Mouse (Mus musculus) mouse trophoblast stem cell (cell line): ENCODE measurements at regions not wholly inside any gene's neighbourhood (a gene's known extent, or its start where the extent isn't known, plus 50 kb on each side); places are given as distances from the start of the nearest gene placed in this dataset.
"Not testable (repeated sequence)": the region's sequence is repeated elsewhere in the genome, so short reads cannot be mapped to it uniquely, and the experiment has no call there.

Experiments
- in situ Hi-C, 2 experiments: fragments of 300-500 bp; cut with MseI, MboI; formaldehyde crosslinking; loops; 2 replicates in 1 of 2; 3 replicates in 1 of 2; pipeline ENCODE4 v1.15.1; 2025

- in situ Hi-C loops, result no loop called here
Measured at GRCm38 (mm10) chrX:115030381-115031136, 123.2 kb downstream of the Ube2dnl2 start.

- in situ Hi-C loops, result no loop called here
Measured at GRCm38 (mm10) chrX:115031506-115031905, 124.1 kb downstream of the Ube2dnl2 start.

DNA sequence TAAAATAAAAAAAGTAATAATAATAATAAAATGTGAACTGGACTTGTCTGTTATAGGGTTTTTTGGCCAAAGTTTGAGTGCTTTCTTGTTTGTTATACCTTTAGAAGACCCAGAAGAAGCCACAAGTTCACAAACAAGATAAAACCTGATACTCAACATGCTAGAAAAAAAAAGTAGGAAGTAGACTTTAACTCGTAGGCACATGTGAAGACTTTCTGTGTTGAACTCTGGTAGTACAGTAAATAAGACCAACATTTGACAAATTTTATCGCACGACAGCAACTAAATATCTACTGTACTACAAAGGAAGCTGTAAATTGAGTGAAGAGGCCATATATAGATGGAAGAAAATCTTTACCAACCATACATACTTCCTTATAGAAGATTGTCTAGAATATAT lies 131.6 kb downstream of the Ube2dnl2 start:
- in situ Hi-C loops, result no loop called here

DNA sequence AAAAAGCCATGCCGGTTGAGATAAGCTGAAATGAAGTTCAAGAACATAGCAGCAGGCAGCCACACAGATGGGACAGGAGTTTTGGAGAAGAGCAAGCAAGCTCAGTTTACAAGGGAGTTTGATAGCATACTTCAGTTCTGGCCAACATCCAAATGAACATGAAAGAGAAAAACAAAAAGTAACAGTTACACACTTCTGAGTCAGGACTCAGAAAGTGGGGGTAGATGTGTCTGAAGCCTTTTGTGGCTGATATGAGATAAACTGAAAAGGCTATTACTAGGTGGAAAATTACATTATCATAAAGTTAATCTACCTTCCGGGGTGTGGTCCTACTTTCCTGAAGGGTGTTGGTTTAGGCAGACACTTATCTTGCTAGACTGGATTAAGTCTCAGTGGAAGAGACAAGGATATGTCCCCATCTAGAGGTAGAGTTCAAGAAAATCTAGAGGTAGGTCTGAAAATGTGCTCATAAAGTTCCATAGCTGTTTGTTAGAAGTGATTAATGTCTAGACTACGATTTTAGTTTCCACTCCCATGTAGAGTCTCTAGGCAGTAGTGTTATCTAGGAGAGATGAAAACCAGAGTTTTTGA lies 155.3 kb downstream of the Ube2dnl2 start:
- in situ Hi-C loops, result loop anchor here in 1 of 2 experiments (25.0 kb wide), 1 partner anchor 225 kb away; no protein-coding TSS in a partner anchor

DNA sequence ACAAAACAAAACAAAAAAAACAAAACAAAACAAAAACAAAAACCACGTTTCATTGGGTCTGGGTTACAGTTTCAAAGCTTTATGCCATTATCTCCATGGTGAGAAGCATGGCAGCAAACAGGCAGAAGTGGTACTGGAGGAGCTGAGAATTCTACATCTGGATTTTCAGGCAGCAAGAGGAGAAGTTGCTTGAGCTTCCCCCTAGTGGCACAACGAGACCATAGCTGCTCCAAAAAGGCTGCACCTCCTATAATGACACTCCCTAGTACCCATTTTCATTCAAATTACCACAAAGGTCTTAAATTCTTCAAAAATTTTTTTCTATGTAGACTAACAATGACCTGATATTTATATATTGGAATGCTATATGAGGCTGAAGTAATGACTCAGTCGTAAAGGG lies 162.0 kb downstream of the Ube2dnl2 start:
- in situ Hi-C loops, result loop anchor here in 1 of 2 experiments (25.0 kb wide), 1 partner anchor 232 kb away; no protein-coding TSS in a partner anchor

- in situ Hi-C loops, result not testable (repeated sequence)
Measured at GRCm38 (mm10) chrX:115092021-115092420, 184.6 kb downstream of the Ube2dnl2 start.

- in situ Hi-C loops, result no loop called here
Measured at GRCm38 (mm10) chrX:115093063-115093579, 185.7 kb downstream of the Ube2dnl2 start.
